Mouse (Mus musculus): ENCODE data around the gene Reck.

Gene Reck

DNA sequence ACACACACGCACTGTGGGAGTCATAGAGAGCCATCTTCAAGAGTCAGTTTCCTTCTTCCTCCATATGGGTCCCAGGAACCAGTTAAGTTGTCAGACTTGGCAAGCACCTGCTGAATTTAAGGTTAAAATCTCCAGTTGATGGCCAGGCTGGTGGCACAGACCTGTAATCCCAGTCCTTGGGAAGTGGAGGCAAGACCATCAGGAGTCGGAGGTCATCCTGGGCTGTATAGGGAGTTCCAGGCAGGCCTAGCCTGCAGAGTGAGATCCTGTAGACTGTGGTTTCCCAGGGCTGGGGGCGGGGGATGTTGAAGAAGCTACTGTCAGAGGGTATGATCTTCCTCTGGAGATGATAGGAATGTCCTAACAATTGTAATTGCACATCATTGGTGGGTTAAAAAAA lies 113.6 kb downstream of the Reck start:
- in situ Hi-C loops (cut with MboI, MseI): no loop called here

GRCm38 (mm10) chr4:43993072-43993471 lies 117.7 kb downstream of the Reck start:
- in situ Hi-C loops (cut with MboI, MseI): no loop called here

DNA sequence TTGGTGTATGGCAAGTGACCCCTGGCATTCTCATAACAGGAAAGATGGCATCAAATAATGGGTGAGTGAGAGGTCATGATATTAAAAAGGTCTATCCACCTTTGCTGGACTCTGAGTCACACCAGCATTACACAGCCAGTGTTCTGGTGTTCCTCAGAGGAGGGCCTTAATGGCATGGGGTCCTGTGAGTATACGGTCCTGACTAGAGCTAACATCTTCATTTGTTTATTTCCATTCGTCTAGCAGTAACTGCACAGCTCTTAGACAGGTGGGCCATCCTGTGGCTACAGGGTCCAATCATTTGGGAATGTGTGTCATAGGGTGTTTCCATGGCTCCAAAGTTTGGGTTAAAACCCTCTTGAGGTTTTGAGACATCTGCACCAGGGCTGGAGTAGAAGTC lies 119.0 kb downstream of the Reck start:
- in situ Hi-C loops (cut with MboI, MseI): no loop called here
